Mouse (Mus musculus) myocyte (in vitro differentiated cells): ENCODE data around the gene Shd.

Experiments used
- CEBPB ChIP-seq: IDR thresholded peaks from 2 replicates; pipeline ENCODE4 v1.6.1; 2011; ENCODE audit warnings: mild to moderate bottlenecking, moderate library complexity; ENCODE audit not compliant: poor library complexity, insufficient read depth, severe bottlenecking
- E2F4 ChIP-seq: IDR thresholded peaks from one replicate; pipeline ENCODE4 v1.6.1; 2011; ENCODE audit warnings: mild to moderate bottlenecking, control low read depth, moderate library complexity; ENCODE audit not compliant: insufficient read depth
- MAX ChIP-seq: IDR thresholded peaks from one replicate; pipeline ENCODE4 v1.6.1; 2011; ENCODE audit warnings: low read depth, mild to moderate bottlenecking, control low read depth
- POLR2A ChIP-seq: IDR thresholded peaks from one replicate; pipeline ENCODE4 v1.6.1; 2011; ENCODE audit warnings: low read depth, mild to moderate bottlenecking, control low read depth, moderate library complexity; ENCODE audit not compliant: insufficient read length
- POLR2AphosphoS2 ChIP-seq: IDR thresholded peaks from one replicate; pipeline ENCODE4 v1.6.1; 2011; ENCODE audit warnings: low read depth, control low read depth; ENCODE audit not compliant: insufficient read length
- REST ChIP-seq: IDR thresholded peaks from one replicate; pipeline ENCODE4 v1.6.1; 2011; ENCODE audit warnings: mild to moderate bottlenecking, control low read depth, moderate library complexity; ENCODE audit not compliant: insufficient read depth, insufficient read length
- USF1 ChIP-seq: IDR thresholded peaks from one replicate; pipeline ENCODE4 v1.6.1; 2011; ENCODE audit warnings: low read depth, mild to moderate bottlenecking, control low read depth, moderate library complexity

DNA sequence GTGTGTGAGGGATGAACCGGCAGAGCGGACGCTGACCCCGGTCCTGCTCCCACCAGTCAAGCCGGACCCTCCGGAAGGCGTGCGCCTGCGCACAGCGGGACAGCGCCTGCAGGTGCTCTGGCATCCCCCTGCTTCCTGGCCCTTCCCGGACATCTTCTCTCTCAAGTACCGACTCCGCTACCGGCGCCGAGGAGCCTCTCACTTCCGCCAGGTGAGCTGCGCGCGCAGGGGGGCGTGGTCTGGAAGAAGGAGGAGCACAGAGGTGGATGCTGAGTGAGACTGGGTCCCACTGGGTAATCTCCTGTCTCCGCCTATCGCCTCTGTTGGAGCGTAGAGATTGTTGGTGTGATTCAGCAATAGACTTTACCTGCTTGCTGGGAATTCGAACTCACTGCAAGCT, 14.1 kb upstream of the Shd start:
- TF ChIP-seq E2F4 = no peak
- TF ChIP-seq POLR2A = no peak
- TF ChIP-seq USF1 = no peak
- TF ChIP-seq MAX = no peak
- no peak for TF ChIP-seq CEBPB
- TF ChIP-seq POLR2AphosphoS2 = no peak
- no peak for TF ChIP-seq REST
